Mouse (Mus musculus) adrenal gland, adult 18-20 months (tissue): Measurements from ENCODE around the gene Klf6. TPM values are rescaled to one million over a fixed set of nuclear protein-coding genes. Genes with fewer than 3 reads are reported as not detected.

Experiments used
- DNase-seq, 2 experiments: peaks; one replicate each; pipeline ENCODE4 v3.0.0; 2021 to 2022; ENCODE audit warnings: low spot score in 2 of 2
- total RNA-seq, 2 experiments: library from RNA; stranded (reverse); gene quantifications; 1 replicate in 1 of 2; 2 replicates in 1 of 2; pipeline ENCODE4 v1.2.3; 2021

The Klf6 gene
- total RNA-seq, 2 experiments from 2014 or later: 42.6 to 57.3 TPM

DNA sequence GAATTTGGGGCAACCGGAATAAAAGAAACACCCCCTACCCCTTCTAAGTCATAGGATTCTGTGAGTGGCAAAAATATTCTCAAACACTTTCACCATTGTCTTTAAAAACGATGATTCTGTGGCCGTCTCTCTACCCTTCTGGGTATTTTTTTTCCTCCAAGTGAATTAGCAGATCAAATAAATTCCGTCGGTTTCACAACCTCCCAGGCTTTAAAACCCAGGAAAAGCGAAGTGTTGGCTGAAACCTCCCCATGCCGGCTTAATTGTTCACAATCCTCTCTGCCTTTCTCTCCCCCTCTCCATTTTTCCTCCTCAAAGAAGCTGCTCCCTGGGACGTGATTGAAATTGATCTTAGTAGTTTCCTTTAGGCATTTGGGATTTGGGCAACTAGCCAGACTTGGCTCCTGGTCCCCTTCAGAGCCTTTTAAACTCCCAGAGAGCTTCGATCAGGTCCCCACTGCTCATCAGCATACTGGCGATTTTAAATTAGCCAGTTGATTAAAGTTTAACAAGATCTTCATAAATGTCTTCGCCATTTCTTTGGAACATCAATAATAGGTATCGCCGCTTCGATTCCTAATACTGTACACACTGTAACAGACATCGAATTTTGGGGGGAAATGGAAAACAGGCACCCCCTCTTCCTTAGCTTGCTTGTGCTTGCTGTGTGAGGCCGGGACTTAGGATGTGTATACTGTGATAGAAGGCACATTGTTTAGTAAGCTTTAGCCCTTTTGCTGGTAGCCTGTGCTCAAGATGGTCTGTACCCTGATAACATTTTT is 1.5 kb downstream of the Klf6 start:
- peak in 1 of 2 experiments; percentile 40 for DNase-seq

DNA sequence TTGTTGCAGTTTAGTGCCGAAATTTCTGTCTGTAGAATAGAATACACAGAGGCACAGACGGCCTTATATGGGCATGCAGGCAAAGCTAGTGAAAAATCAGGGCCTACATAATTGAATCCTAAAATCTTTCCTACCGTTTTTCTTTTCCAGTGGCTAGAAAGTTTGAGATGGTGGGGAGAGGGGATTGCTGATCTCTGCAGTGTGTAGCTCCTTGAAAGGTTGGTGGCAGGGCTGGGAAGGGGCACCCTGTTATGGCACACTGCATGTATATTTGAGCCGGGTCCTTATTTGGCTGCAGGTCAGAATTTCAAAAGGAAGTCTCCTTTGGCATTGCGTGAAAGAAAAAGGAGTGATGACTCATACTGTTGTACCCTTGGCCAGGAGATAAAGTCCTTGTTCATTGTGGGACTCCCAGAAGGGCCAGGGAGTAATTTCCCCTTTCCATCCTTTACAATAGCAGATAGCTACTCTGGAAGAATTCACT is 2.2 kb downstream of the Klf6 start:
- peak in 1 of 2 experiments; percentile 38 for DNase-seq

DNA sequence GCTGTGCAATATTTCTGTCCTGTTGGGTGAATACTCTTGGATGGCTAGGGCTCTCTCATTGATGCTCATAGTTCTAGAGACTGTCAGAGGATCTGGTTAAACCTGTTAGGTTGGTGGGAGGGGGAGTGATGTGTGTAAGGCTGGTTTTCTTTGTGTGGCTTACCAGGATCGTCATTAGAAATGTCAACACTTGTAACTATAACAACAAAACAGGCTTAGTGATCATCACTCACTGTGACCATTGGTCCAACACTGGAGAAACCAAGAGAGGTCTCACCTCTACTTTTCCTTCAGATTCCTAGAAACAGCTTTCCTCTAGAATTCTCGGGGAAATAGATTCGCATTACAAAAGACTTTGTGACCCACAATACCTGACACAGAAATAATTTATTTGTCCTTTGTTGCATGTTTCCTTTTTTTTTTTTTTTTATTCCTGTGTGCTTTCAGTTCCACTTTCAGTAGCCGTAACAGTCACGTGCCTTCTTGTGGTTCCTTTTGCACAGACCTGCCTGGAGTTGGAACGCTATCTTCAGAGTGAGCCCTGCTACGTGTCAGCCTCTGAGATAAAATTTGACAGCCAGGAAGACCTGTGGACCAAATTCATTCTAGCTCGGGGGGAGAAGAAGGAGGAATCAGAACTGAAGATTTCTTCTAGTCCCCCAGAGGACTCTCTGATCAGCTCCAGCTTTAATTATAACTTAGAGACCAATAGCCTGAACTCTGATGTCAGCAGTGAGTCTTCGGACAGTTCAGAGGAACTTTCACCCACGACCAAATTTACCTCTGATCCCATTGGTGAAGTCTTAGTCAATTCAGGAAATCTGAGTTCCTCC is 3.2 kb downstream of the Klf6 start:
- DNase-seq: no peak

DNA sequence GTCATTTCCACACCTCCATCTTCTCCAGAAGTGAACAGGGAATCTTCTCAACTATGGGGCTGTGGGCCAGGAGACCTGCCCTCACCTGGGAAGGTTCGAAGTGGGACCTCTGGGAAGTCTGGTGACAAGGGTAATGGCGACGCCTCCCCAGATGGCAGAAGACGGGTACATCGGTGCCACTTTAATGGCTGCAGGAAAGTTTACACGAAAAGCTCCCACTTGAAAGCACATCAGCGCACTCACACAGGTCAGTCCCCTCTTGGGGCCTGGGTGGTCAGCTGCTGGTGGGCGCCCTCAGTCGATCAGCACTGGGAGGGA is 3.8 kb downstream of the Klf6 start:
- no peak for DNase-seq

DNA sequence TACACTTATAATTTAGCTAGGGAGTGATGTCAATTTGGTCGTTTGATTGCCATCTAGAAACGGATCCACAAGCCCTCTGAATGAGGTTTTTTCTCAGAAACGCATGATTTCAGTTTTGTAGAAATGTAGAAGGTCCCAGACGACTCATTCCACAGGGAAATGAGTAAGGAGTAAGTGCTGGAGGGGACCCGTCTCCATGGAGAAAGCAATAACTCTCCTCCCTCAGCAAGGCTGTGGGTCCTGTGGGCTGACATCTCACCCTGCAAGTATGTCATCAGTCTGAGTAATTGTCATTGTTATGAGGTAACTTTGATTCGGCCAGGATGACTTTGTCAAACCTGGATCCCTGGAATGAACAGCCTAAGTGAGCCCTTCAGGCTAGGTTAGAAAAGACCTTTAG is 4.8 kb downstream of the Klf6 start:
- peak in 1 of 2 experiments; percentile 15 for DNase-seq

DNA sequence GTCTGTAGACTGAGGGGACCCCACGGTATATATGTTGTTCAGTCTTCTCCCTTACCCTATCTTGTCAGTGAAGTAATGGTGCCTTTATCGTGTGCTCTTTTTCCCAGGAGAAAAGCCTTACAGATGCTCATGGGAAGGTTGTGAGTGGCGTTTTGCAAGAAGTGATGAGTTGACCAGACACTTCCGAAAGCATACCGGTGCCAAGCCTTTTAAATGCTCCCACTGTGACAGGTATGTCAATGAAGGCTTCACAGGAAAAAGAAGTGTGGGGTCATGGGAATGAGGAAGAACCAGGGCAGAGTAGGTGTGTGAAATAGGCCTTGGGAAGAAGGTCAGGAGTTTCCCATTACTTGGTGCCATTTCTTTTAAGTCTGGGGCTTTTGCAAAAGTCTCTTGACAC is 5.2 kb downstream of the Klf6 start:
- DNase-seq: no peak

DNA sequence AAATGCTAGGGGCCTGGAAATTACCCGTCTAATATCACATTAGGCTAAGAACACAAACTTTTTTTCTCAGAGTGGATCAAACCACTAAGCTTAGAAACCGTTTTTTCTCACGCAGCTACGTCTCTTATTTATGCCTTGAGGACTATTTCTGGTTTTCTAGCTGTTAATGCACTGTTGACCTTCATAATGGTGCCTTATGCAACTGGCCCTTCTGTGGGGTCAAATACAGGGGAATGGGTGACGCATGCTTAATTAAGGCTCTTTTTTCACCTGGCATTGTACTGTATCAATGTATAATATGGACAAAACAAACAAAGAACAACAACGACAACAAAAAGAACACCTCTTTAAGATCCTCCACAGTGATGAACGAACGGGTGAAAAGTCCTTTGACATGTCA is 7.1 kb downstream of the Klf6 start:
- no peak for DNase-seq

DNA sequence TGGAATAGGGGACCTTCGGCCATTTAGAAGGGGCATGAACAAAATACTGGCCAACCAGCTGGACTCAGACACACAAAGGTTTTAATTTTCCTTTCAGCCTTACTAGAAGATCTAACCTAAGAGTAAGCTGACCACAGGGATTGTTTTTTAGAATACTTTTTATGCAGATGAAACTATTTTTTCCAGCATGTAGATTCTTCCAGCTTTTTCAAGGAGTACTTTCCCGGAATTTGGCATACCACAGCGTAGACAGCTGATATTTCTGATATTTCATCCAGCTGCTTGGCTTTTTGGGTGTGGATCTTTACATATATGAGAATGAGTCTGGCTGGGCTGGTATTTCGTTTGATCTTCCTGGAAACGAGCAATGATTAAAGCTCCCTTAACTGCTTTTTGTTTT is 8.2 kb downstream of the Klf6 start:
- no peak for DNase-seq

DNA sequence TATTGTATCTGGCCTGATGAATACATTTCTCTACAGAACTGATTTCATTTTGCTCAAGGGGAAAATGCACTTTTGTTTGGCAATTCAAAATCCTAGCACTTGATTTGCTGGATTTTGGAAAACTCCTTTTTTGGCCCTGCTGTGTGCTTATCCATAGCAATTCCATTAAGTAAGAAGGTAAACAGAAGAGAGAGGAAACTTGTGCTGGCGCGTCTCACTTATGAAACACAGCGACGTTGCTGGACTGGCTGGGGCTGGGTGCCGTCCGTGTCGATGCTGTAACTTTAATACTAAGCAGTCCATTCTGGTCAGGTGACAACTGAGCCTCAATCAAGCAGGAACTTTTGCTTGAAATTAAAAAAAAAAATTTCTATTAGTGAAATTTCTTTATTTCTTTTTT is 8.6 kb downstream of the Klf6 start:
- DNase-seq: peak in 1 of 2 experiments; percentile 12

DNA sequence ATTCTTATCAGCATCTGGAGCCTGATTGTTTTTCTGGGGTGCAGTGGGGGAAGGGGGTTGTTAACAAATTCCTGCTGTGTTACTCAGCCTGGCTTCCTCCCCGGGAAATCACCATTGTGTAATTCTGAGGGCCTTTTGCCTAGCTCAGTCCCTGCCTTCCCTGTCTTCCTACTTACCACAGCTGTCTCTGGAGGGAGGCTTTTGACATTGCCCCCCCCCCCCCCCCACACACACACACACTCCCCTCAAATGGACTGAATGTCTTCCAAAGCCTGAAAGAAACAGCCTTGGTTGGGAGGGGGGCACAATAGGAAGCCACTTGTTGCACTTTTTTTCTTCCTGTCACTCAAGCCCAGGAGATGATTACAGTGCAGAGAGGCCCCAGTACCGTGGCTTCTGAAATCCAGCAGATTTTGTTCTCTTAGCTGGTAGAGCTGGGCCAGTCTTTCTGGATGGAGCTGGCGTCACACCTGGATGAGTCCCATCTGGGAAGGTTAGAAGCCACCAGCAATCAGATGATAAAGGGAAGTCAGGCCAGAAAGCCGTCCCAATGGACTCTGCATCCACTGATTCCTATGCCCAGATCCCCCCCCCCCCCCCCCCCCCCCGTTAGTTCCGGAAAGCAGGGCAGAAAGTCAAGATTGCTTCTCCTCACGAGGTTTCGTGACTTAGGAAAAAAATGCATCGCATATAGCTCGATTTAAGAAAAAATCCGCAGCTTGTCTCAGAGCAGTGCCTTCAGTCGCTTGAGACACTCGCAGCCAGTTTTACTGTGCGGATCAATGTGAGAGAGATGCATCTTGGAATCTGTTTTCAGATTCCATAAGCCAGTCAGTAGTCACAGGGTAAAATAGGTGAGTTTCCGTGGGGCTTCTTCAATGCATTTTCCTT is 9.3 kb downstream of the Klf6 start:
- DNase-seq: peak; percentile 44 to 46

DNA sequence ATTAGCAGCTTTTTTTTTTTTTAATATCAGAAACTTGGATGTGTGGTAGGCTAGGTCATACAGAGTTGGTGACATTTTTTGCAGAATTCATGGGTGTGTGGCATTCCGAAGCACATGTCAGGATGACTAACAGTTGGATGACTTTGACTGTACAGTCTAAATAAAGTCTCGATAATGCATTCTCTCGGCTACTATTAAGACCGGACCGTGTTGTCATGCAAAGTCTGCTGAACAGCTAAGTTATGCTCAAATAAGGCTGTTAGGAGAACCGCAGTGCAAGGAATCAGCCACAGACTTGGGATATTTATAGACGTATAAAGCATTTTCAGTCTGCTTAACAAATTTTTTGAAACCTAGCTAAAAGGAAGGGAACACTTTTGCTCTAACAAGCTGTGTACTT is 10.1 kb downstream of the Klf6 start:
- no peak for DNase-seq

DNA sequence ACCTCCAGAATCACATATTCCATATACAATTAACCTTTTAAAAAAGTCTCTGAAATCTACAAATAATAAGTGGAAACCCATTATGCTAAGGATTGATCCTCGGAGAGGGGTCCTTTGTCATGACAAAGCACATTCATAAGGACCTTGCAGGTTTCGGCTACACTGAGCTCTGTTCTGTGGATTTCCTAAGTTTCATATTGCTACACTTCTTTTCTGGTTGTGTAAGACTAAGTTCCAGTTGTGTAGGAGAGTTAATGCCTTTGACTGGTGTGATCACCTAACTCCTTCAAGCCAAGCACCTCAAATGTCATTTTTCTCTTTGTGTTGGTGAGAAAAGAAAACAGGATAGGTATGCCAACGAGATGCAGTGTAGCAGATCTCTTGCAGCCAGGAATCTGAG is 12.4 kb downstream of the Klf6 start:
- no peak for DNase-seq

DNA sequence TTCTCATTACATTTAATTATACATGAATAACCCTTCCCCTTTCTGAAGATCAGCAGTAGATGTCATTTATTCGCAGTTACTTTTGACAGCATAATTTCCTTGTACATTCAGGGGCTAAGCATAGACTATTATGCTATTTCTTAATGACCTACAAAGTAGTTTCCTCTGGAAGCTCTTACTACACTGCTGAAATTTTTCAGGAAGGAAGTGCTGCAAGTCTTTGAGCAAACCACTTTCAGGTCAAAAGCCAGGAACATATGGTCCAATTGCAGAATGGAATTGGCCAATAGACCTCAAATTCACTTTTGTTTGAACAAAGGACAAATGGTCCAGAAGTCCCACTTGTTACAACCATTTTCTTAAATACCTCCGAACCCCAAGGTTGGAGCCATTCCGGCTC is 14.2 kb downstream of the Klf6 start:
- no peak for DNase-seq

DNA sequence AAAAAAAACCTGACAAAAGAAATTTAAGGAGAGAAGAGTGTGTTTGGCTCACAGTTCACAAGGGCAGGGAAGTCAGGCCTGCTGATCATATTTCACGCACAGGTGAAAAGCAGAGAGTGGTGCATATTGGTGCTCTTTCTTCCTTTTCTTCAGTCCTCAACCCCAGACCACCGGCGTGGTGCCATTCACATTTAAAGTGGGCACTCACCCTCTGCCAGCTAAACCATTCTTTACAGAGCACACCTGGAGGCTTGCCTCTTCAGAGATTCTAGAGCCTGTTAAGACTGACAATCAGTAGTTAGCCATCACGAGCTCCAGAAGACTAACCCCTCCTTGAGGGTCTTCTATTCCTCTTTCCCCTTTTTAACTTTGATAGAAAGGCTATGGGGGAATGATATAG is 17.5 kb downstream of the Klf6 start:
- DNase-seq: no peak

DNA sequence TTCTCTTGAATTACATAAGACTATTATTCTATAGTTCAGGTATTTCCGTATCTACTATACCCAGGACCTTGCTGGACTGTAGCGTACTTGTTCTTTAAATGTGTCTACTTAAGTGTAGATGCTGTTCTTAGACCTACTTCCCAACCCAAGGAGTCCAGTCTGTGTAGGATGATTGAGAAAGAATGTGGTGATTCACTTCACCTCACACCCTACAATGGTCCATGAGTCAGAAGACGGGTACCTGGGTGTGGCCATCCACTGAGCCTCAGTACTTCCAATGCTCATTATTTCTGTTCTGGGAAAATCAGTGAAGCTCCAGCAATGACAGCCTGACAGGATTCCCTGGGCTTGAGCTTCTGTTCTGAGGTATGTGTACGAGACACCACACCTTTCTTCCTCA is 25.5 kb downstream of the Klf6 start:
- DNase-seq: no peak

DNA sequence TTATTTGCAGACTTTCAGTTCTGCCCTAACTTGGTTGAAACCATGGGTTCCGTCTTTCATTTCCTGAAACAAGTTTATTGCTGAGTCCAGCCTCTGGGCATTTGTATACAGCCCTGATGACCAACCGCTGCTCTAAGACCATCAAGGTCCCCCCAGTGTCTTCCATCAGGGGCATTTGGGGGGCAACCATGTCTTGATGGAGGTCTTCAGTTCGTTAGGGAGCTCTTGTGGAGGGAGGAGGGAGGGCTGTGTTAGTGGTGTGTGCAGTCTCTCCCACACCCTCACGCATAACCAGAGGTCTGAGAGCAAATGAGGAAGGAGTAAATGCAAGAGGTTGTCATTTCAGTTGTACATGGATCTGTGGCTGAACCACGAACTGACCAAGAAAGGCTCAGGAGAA is 26.9 kb downstream of the Klf6 start:
- DNase-seq: no peak

DNA sequence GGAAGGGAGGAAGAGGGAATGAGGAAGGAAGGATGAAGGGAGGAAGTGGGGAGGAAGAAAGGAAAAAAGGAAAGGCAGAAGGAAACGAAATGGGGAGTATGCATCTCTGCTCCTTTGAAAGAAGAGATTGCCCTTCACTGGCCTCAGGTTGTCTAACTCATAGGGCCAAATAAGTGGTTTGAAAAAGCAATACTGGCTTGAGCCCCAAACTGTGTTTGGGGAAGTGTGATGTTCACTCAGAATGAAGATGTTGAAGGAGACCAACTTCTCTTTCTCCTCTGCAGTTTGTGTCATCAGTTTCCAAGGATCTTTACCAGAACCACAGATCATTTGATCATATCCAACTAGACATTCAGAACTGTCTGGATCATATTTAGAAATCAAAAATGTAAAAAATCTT is 27.4 kb downstream of the Klf6 start:
- no peak for DNase-seq

DNA sequence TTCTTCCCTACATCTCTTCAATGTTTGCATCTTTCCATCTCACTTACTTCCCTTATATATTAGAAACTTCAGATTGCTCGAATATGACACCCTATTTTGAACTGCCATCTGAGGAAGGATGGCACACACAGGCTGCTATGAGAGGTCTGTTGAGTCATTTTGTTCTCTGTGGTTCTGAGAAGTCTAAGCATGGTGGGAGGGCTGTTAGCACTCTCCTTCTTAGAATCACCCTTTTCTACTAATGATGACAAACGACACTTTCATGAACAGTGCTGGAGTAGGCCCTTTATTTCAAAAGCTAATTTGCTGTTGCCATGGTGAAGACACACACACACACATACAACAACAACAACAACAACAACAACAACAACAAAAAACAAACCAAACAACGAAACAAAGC is 28.8 kb downstream of the Klf6 start:
- no peak for DNase-seq

DNA sequence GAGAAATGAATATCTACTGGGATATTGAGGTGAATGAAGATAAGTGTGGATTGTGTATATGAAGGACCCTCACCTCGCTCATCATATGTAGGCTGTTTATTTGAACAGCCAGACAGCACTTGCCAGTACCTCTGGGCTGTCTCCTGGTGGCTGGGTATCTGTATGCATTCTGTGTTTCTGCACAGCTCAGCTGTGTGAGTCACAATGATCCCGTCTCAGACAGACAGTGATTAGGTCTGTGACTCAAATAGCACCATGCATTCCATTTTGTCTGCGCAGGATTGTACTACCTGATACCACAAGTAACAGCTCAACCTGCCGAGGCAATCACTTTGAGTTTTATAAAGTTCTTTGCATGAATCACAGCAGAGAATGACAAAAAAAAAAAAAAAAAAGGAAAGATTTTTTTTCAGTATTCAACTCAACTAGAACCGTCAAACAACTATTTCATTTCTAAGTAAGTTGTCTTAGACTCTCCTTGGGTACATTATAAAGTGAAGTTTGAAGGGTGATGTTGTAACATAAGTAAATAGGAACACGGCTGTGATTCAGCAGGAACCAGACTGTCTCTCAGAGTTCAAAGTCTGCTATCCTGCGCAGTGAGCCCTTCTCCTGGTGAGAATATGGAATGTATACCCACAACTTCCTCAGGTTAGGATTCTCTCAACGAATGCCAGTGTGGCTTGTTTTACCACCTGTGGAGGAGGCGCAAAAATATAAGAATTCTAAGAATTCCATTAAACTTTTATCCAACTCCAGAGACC is 31.6 kb downstream of the Klf6 start:
- DNase-seq: no peak

DNA sequence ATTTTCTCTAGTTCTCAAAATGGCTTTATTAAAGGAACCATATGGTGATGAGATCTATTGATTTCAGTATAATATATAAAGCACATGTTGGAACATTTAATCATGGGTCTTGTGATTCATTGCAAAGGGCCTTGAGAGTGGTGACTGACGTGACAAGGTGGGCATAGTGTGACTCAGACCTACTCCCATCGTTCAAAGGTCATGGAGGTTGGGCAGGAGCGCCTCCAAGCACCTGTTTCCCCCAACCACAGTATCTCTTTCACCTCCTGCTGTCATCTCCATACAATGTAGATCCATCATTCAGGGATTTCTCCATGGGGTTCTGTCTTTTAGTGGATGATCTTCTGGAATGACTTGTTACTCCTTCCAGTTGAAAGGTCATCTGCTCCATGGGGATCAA is 33.6 kb downstream of the Klf6 start:
- no peak for DNase-seq

DNA sequence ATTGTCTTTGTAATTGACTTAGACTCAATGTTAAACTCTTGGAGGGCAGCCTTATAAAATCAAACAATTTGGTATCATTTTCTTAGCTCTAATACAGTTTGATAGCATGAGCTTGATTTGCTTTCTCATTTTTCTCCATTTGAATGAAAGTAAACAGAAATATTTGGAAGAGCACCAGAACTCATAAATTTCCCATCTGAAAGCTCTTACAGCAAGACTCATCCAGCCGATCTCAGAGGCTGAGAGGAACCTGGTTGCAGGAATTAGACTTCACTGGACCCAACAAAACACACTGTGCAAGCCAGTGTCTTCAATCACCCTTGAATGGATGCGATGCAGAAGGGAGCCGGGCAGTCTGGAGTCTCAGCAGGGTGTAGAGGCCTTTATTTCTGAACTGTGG is 34.6 kb downstream of the Klf6 start:
- no peak for DNase-seq
